Mouse (Mus musculus): ENCODE measurements around the gene Clint1.

DNA sequence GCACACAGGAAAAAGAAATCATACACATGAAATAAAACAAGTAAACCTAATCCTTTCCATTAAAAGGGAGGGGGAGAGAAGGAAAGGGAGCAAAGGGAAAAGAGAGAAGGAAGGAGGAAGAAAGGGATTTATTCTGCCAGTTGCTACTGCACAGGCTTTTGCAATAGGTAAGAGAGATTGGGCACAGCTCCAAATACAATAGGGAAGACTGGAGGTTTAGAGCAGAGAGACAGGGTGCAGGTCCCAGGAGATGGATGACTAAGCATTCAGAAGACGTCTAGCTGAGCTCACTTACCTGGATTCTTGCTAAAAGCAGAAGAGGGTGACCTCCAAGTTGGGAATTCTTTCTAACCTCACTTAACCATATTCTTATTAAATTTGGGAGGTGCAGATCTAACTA is 35.1 kb upstream of the Clint1 start:
- TF ChIP-seq POLR2A (IDR thresholded peaks at IDR 0.05; ENCODE audit: low read depth, low read length): no peak
- TF ChIP-seq CTCF (IDR thresholded peaks at IDR 0.05; ENCODE audit: borderline replicate concordance, insufficient read depth, low read length): no peak
